Mouse (Mus musculus) MEL (cell line): Measurements from ENCODE around the gene Cmss1. TPM values are rescaled to one million over a fixed set of nuclear protein-coding genes. Genes with fewer than 3 reads are reported as not detected.

Experiments
- DNase-seq: peaks from one replicate; pipeline ENCODE4 v3.0.0; 2011; ENCODE audit warnings: low read depth, low spot score
- H3K27ac ChIP-seq: 2 replicates; pipeline ENCODE4 v1.5.1; 2012; ENCODE audit warnings: low read depth, mild to moderate bottlenecking, control low read depth, low read length, moderate library complexity; ENCODE audit not compliant: control insufficient read depth
- H3K27me3 ChIP-seq, 2 experiments: fragments of 150-350 bp in 1 of 2; sonication (generic) in 1 of 2; 2 replicates each; pipeline ENCODE4 v1.6.1; 2012; ENCODE audit warnings: low read length in 2 of 2, mild to moderate bottlenecking in 2 of 2, improper control_type of control experiment in 1 of 2, moderate library complexity in 1 of 2; ENCODE audit not compliant: insufficient read depth in 2 of 2, control insufficient read depth in 1 of 2
- H3K36me3 ChIP-seq, 2 experiments: 2 replicates each; pipeline ENCODE4 v1.6.1; 2012 to 2014; ENCODE audit warnings: low read length in 2 of 2, improper control_type of control experiment in 1 of 2, inconsistent platforms in 1 of 2, mild to moderate bottlenecking in 1 of 2; ENCODE audit not compliant: insufficient read depth in 2 of 2, control insufficient read depth in 1 of 2
- H3K4me1 ChIP-seq, 2 experiments: fragments of 150-350 bp in 1 of 2; sonication (generic) in 1 of 2; 2 replicates each; pipeline ENCODE4 v1.6.1; 2012; ENCODE audit warnings: low read length in 2 of 2, improper control_type of control experiment in 1 of 2, mild to moderate bottlenecking in 1 of 2; ENCODE audit not compliant: insufficient read depth in 2 of 2, control insufficient read depth in 1 of 2
- H3K4me3 ChIP-seq, 2 experiments: fragments of 150-350 bp in 1 of 2; sonication (generic) in 1 of 2; 2 replicates each; pipeline ENCODE4 v1.5.1; 2012; ENCODE audit warnings: low read depth in 2 of 2, low read length in 2 of 2, mild to moderate bottlenecking in 2 of 2, moderate library complexity in 2 of 2, control low read depth in 1 of 2, improper control_type of control experiment in 1 of 2; ENCODE audit not compliant: control insufficient read depth in 1 of 2, insufficient read depth in 1 of 2
- H3K79me2 ChIP-seq: 2 replicates; pipeline ENCODE4 v1.6.1; 2012; ENCODE audit warnings: mild to moderate bottlenecking, low read length, moderate library complexity; ENCODE audit not compliant: control insufficient read depth, poor library complexity, insufficient read depth
- H3K9ac ChIP-seq: 2 replicates; pipeline ENCODE4 v1.6.1; 2012; ENCODE audit warnings: low read depth, mild to moderate bottlenecking, control low read depth, low read length, moderate library complexity; ENCODE audit not compliant: control insufficient read depth, poor library complexity, severe bottlenecking
- H3K9me3 ChIP-seq: fragments of 150-350 bp; sonication (generic); replicated peaks from 2 replicates; pipeline ENCODE4 v1.6.1; 2012; ENCODE audit warnings: mild to moderate bottlenecking, low read length, improper control_type of control experiment, moderate library complexity; ENCODE audit not compliant: insufficient read depth
- CHD1 ChIP-seq: IDR thresholded peaks from 2 replicates; pipeline ENCODE4 v1.6.1; 2012; ENCODE audit warnings: low read depth, mild to moderate bottlenecking, inconsistent platforms, low read length, improper control_type of control experiment
- EP300 ChIP-seq, 2 experiments: IDR thresholded peaks; 2 replicates each; pipeline ENCODE4 v1.6.1; 2011; ENCODE audit warnings: improper control_type of control experiment in 2 of 2, low read length in 2 of 2, low read depth in 1 of 2, mild to moderate bottlenecking in 1 of 2
- GATA1 ChIP-seq: IDR thresholded peaks from 2 replicates; pipeline ENCODE4 v1.6.1; 2011; ENCODE audit warnings: low read depth, low read length, improper control_type of control experiment
- MAX ChIP-seq: IDR thresholded peaks from 2 replicates; pipeline ENCODE4 v1.6.1; 2011; ENCODE audit warnings: low read length, improper control_type of control experiment
- MAZ ChIP-seq: IDR thresholded peaks from 2 replicates; pipeline ENCODE4 v1.6.1; 2012; ENCODE audit warnings: low read depth, mild to moderate bottlenecking, inconsistent platforms, low read length, improper control_type of control experiment
- MEF2A ChIP-seq: IDR thresholded peaks from 2 replicates; pipeline ENCODE4 v1.6.1; 2014; ENCODE audit warnings: low read depth, mild to moderate bottlenecking, inconsistent platforms, low read length, improper control_type of control experiment; ENCODE audit not compliant: poor library complexity, insufficient replicate concordance, severe bottlenecking; ENCODE audit errors: extremely low read depth
- MYB ChIP-seq: IDR thresholded peaks from 2 replicates; pipeline ENCODE4 v1.6.1; 2011; ENCODE audit warnings: mild to moderate bottlenecking, low read depth, low read length, improper control_type of control experiment
- RAD21 ChIP-seq: IDR thresholded peaks from 2 replicates; pipeline ENCODE4 v1.6.1; 2011; ENCODE audit warnings: mild to moderate bottlenecking, low read depth, low read length, improper control_type of control experiment
- SIN3A ChIP-seq: IDR thresholded peaks from 2 replicates; pipeline ENCODE4 v1.6.1; 2012; ENCODE audit warnings: low read length, improper control_type of control experiment, inconsistent platforms
- SMC3 ChIP-seq: IDR thresholded peaks from 2 replicates; pipeline ENCODE4 v1.6.1; 2011; ENCODE audit warnings: low read depth, low read length, improper control_type of control experiment
- TAL1 ChIP-seq: IDR thresholded peaks from 2 replicates; pipeline ENCODE4 v1.6.1; 2012; ENCODE audit warnings: mild to moderate bottlenecking, inconsistent platforms, low read length, moderate library complexity, mixed read lengths
- TBP ChIP-seq: IDR thresholded peaks from 2 replicates; pipeline ENCODE4 v1.8.0; 2011; ENCODE audit warnings: low read depth, low read length, improper control_type of control experiment
- TCF12 ChIP-seq: IDR thresholded peaks from 2 replicates; pipeline ENCODE4 v1.6.1; 2014; ENCODE audit warnings: low read depth, mild to moderate bottlenecking, inconsistent platforms, low read length, improper control_type of control experiment, moderate library complexity
- USF2 ChIP-seq, 2 experiments: IDR thresholded peaks; 2 replicates each; pipeline ENCODE4 v1.6.1; 2011 to 2012; ENCODE audit warnings: improper control_type of control experiment in 2 of 2, low read length in 2 of 2, borderline replicate concordance in 1 of 2, inconsistent platforms in 1 of 2, low read depth in 1 of 2, mild to moderate bottlenecking in 1 of 2; ENCODE audit not compliant: insufficient read depth in 1 of 2
- polyA plus RNA-seq, 2 experiments: library from polyadenylated mRNA; stranded (reverse) in 1 of 2; unstranded in 1 of 2; fragments of >175 nt in 1 of 2; fragments of >200 nt in 1 of 2; gene quantifications; 2 replicates each; pipeline versions ENCODE4 v1.2.1 to v1.2.4; 2012; ENCODE audit warnings: low replicate concordance in 2 of 2, low read depth in 1 of 2; ENCODE audit not compliant: insufficient read length in 2 of 2, insufficient read depth in 1 of 2, missing spikeins in 1 of 2
- total RNA-seq: library from RNA; depleted of rRNA; stranded (reverse); fragments of 300-350 nt; gene quantifications from 2 replicates; pipeline ENCODE4 v1.2.3, GENCODE M21; 2012

The Cmss1 gene
- total and polyA plus RNA-seq, 3 experiments, result 80.9 to 94.7 TPM; not detected in 1

GRCm38 (mm10) chr16:57454106-57454763 lies 152.4 kb downstream of the Cmss1 start:
- Histone ChIP-seq H3K4me1 (no peaks in the 10 kb centered on the region), H3K4me3 (no peak overlapping the region), H3K36me3 (peaks cover 0 to 1% of the 10 kb centered on the region in 2 experiments; a peak in 1 of 4 replicates), H3K27ac (no peak overlapping the region), H3K9ac (no peak overlapping the region), H3K9me3 (no peaks in the 10 kb centered on the region), H3K27me3 (no peaks in the 10 kb centered on the region), H3K79me2 (no peaks in the 10 kb centered on the region)
- TF ChIP-seq SMC3 (no peak), USF2 (IDR thresholded peaks at IDR 0.05; ENCODE audit: borderline replicate concordance in 1 of 2, insufficient read depth in 1 of 2, low read depth in 1 of 2, low read length in 2 of 2) (no peak), MAZ (no peak)
- DNase-seq, result no peak

GRCm38 (mm10) chr16:57453009-57453408 lies 153.7 kb downstream of the Cmss1 start:
- peaks cover 0 to 1% of the 10 kb centered on the region in 2 experiments; a peak in 1 of 4 replicates for H3K36me3 ChIP-seq
- no peak overlapping the region for H3K4me3 ChIP-seq
- H3K4me1 ChIP-seq, result no peaks in the 10 kb centered on the region
- H3K27ac ChIP-seq, result no peak overlapping the region
- no peaks in the 10 kb centered on the region for H3K9me3 ChIP-seq
- TF ChIP-seq MAX (no peak), SIN3A (no peak), RAD21 (no peak), MYB (no peak), MEF2A (no peak), TBP (no peak), EP300 (IDR thresholded peaks at IDR 0.05; ENCODE audit: low read depth in 1 of 2, low read length in 2 of 2) (no peak), CHD1 (no peak), GATA1 (no peak), TAL1 (no peak), TCF12 (no peak)
- DNase-seq, result no peak
- H3K27me3 ChIP-seq, result no peaks in the 10 kb centered on the region
- no peaks in the 10 kb centered on the region for H3K79me2 ChIP-seq
- no peak overlapping the region for H3K9ac ChIP-seq
